Comparison of ENCODE assay signal across 35 mouse cellular contexts in genomic region chr11:73289621-73290020, GRCm38 (mm10). TPM values are rescaled to one million over a fixed set of nuclear protein-coding genes. Genes with fewer than 3 reads are reported as not detected.
DNase-seq lines count a peak whose midpoint lies in the region; ATAC-seq and TF ChIP-seq lines count a peak whose summit lies in the region.
"Had no signal": no experiment of that assay in that cellular context is flagged by ENCODE, and none has a peak within 500 bp of the region (broad histone marks: within the 10 kb centered on the region; RNA-seq: fewer than 3 reads in every experiment).

No protein-coding gene starts in this region.

- no peak for ATAC-seq in liver, postnatal 0 days
- ATAC-seq: forebrain, embryonic 14.5 days; forebrain, postnatal 0 days; hindbrain, postnatal 0 days; inflammation-experienced regulatory T-cells, adult 6 months; Patski had no signal

- WGBS in liver, adult 2 months, result 94% methylated on average over 1 of the region's 1 CpGs
- WGBS in liver, postnatal 0 days (ENCODE audit: insufficient replicate concordance), result 64% methylated on average over 1 of the region's 1 CpGs

- no peaks in the 10 kb centered on the region for H3K27me3 ChIP-seq in liver, adult 2 months (ENCODE audit: control insufficient read depth, insufficient read depth, low read length)
- H3K27me3 ChIP-seq in liver, postnatal 0 days (ENCODE audit: insufficient read depth, low read length), result no peaks in the 10 kb centered on the region
- H3K27me3 ChIP-seq: embryonic facial prominence, embryonic 12.5 days; embryonic facial prominence, embryonic 15.5 days; heart, embryonic 13.5 days; Patski had no signal

- no peak overlapping the region for H3K4me2 ChIP-seq in liver, postnatal 0 days (ENCODE audit: low read depth, low read length)
- H3K4me2 ChIP-seq: embryonic facial prominence, embryonic 12.5 days; embryonic facial prominence, embryonic 15.5 days; heart, embryonic 13.5 days; hindbrain, embryonic 14.5 days had no signal

- TF ChIP-seq EP300 in liver, postnatal 0 days (IDR thresholded peaks at IDR 0.05; ENCODE audit: low read depth), result no peak

- no peak for TF ChIP-seq CTCF in layer of hippocampus, adult 2 months (conservative IDR thresholded peaks at IDR 0.05)
- no peak for TF ChIP-seq CTCF in liver, adult 2 months (IDR thresholded peaks at IDR 0.05; ENCODE audit: low read depth, low read length)
- TF ChIP-seq CTCF in liver, postnatal 0 days (IDR thresholded peaks at IDR 0.05; ENCODE audit: low read depth), result no peak

- H3K4me3 ChIP-seq in layer of hippocampus, adult 2 months, result no peak overlapping the region
- no peak overlapping the region for H3K4me3 ChIP-seq in liver, adult 2 months (ENCODE audit: insufficient read depth, low read depth, low read length)
- no peak overlapping the region for H3K4me3 ChIP-seq in liver, postnatal 0 days (ENCODE audit: low read depth, low read length)
- no peak overlapping the region for H3K4me3 ChIP-seq in brown adipose tissue, adult 24 weeks (ENCODE audit: insufficient read depth, low read depth, low read length)
- H3K4me3 ChIP-seq: embryonic facial prominence, embryonic 12.5 days; embryonic facial prominence, embryonic 15.5 days; gastrocnemius, adult 2 months; heart, embryonic 13.5 days had no signal

- H3K79me2 ChIP-seq in liver, adult 2 months (ENCODE audit: control insufficient read depth, insufficient read depth, low read length), result no peaks in the 10 kb centered on the region

- H3K36me3 ChIP-seq in liver, adult 2 months (ENCODE audit: control insufficient read depth, insufficient read depth, low read length), result no peaks in the 10 kb centered on the region
- no peaks in the 10 kb centered on the region for H3K36me3 ChIP-seq in liver, postnatal 0 days (replicated peaks; ENCODE audit: insufficient read depth, low read length)
- H3K36me3 ChIP-seq: embryonic facial prominence, embryonic 12.5 days; embryonic facial prominence, embryonic 15.5 days; G1E; heart, embryonic 13.5 days had no signal

- DNase-seq in layer of hippocampus, adult 2 months (ENCODE audit: low spot score in 2 of 2), result no peak
- DNase-seq in layer of hippocampus, postnatal 10 days (ENCODE audit: low spot score in 2 of 2), result no peak
- DNase-seq in liver, adult 2 months (ENCODE audit: extremely low read depth, low read depth, low spot score), result peak; percentile 17
- no peak for DNase-seq in liver, postnatal 0 days
- peak; percentile 91 for DNase-seq in adipocyte (ENCODE audit: low spot score)
- DNase-seq in ovary, adult 18-20 months (ENCODE audit: low spot score), result no peak
- DNase-seq: adrenal gland, adult 2 months; adrenal gland, postnatal 14 days; B cell, adult 2 months; cerebellum, adult 11 months; cerebellum, adult 2 months; cerebellum, adult 9-11 months; cerebellum, postnatal 36 days; forebrain, postnatal 0 days; gastrocnemius, adult 2 months; gastrocnemius, postnatal 14 days; heart, adult 18-20 months; heart, postnatal 14 days; heart, postnatal 4 days had no signal

- no peaks in the 10 kb centered on the region for H3K9me3 ChIP-seq in liver, postnatal 0 days (ENCODE audit: low read length)
- H3K9me3 ChIP-seq: embryonic facial prominence, embryonic 12.5 days; embryonic facial prominence, embryonic 15.5 days; G1E; heart, embryonic 13.5 days had no signal

- TF ChIP-seq POLR2A in liver, adult 2 months (IDR thresholded peaks at IDR 0.05; ENCODE audit: extremely low read depth, insufficient read depth, low read length), result no peak

- peak overlapping the region; percentile 39; the same call in 1 of the 2 replicates for H3K27ac ChIP-seq in layer of hippocampus, adult 2 months
- H3K27ac ChIP-seq in liver, adult 2 months (replicated peaks; ENCODE audit: insufficient read depth, low read depth, low read length), result no peak overlapping the region
- no peak overlapping the region for H3K27ac ChIP-seq in liver, postnatal 0 days (ENCODE audit: low read depth)
- peak overlapping the region; percentile 89 for H3K27ac ChIP-seq in brown adipose tissue, adult 24 weeks (replicated peaks; ENCODE audit: low read depth, low read length)
- H3K27ac ChIP-seq: embryonic facial prominence, embryonic 12.5 days; embryonic facial prominence, embryonic 15.5 days; gastrocnemius, adult 2 months; heart, embryonic 13.5 days; hindbrain, embryonic 14.5 days; hindbrain, postnatal 0 days had no signal

- no peaks in the 10 kb centered on the region for H3K4me1 ChIP-seq in liver, adult 2 months (ENCODE audit: control insufficient read depth, insufficient read depth, low read length)
- no peaks in the 10 kb centered on the region for H3K4me1 ChIP-seq in liver, postnatal 0 days (ENCODE audit: insufficient read depth)
- H3K4me1 ChIP-seq in brown adipose tissue, adult 24 weeks (ENCODE audit: control insufficient read depth, insufficient read depth, insufficient read length, low read length), result peaks cover 13% of the 10 kb centered on the region
- H3K4me1 ChIP-seq: embryonic facial prominence, embryonic 12.5 days; embryonic facial prominence, embryonic 15.5 days had no signal

- H3K9ac ChIP-seq in liver, adult 2 months (ENCODE audit: low read depth, low read length), result no peak overlapping the region
- H3K9ac ChIP-seq in liver, postnatal 0 days (replicated peaks), result no peak overlapping the region
- H3K9ac ChIP-seq: embryonic facial prominence, embryonic 12.5 days; embryonic facial prominence, embryonic 15.5 days; forebrain, postnatal 0 days; heart, embryonic 13.5 days; hindbrain, embryonic 14.5 days had no signal

RNA-seq across cellular contexts. Expression of gene Trpv3, which starts 22.4 kb away (rescaled TPM):
- under 1 TPM; 0.54 to 0.59 TPM for total RNA-seq in layer of hippocampus, adult 2 months (2021)
- total RNA-seq in layer of hippocampus, postnatal 10 days (2021), result under 1 TPM; 0.32 to 0.42 TPM
- under 0.01 TPM in 2 replicates for total RNA-seq in liver, adult 2 months (2014; rRNA removed)
- polyA plus RNA-seq in liver, adult 2 months (2012; rRNA removed), result 0.01 TPM in 2 replicates
- polyA plus RNA-seq in liver, postnatal 0 days (2015; fragmentation: Nextera tagmentation; extraction: Ambion mirVana), result 0.02 and 0.05 TPM in 2 replicates
- polyA plus RNA-seq in brown adipose tissue, adult 24 weeks (2012; ENCODE audit: insufficient read depth, insufficient read length, missing spikeins), result not detected in 2 replicates
- total RNA-seq: CH12.LX; gastrocnemius, adult 2 months; heart, adult 18-20 months had no signal
- polyA plus RNA-seq: forebrain, embryonic 11.5 days; forebrain, embryonic 14.5 days; G1E; heart, embryonic 13.5 days; inflammation-experienced regulatory T-cells, adult 6 months had no signal

RNA-seq across cellular contexts. Expression of gene Aspa, which starts 39.8 kb away (rescaled TPM):
- 10 to 100 TPM; 10.8 to 12.6 TPM for total RNA-seq in layer of hippocampus, adult 2 months (2021)
- total RNA-seq in layer of hippocampus, postnatal 10 days (2021), result 1 to 10 TPM; 2.5 to 3.7 TPM
- total RNA-seq in liver, adult 2 months (2014; rRNA removed), result 32.8 and 40.2 TPM in 2 replicates
- 3.2 and 4.2 TPM in 2 replicates for polyA plus RNA-seq in liver, adult 2 months (2012; rRNA removed)
- 9.1 and 10.2 TPM in 2 replicates for polyA plus RNA-seq in liver, postnatal 0 days (2015; fragmentation: Nextera tagmentation; extraction: Ambion mirVana)
- 163 and 192 TPM in 2 replicates for polyA plus RNA-seq in brown adipose tissue, adult 24 weeks (2012; ENCODE audit: insufficient read depth, insufficient read length, missing spikeins)
- total RNA-seq: CH12.LX had no signal
- polyA plus RNA-seq: G1E; inflammation-experienced regulatory T-cells, adult 6 months had no signal

RNA-seq across cellular contexts. Expression of gene Gm49340, which starts 39.9 kb away (rescaled TPM):
- not detected for total RNA-seq in layer of hippocampus, adult 2 months (2021)
- total RNA-seq in layer of hippocampus, postnatal 10 days (2021), result not detected
- 0.18 and 0.27 TPM in 2 replicates for total RNA-seq in liver, adult 2 months (2014; rRNA removed)
- polyA plus RNA-seq in liver, adult 2 months (2012; rRNA removed), result 0.23 TPM in 1 of 2 replicates, not detected in the other
- polyA plus RNA-seq in liver, postnatal 0 days (2015; fragmentation: Nextera tagmentation; extraction: Ambion mirVana), result 0.06 TPM in 1 of 2 replicates, not detected in the other
- polyA plus RNA-seq in brown adipose tissue, adult 24 weeks (2012; ENCODE audit: insufficient read depth, insufficient read length, missing spikeins), result 0.48 TPM in 1 of 2 replicates, not detected in the other
- total RNA-seq: adrenal gland, adult 2 months; adrenal gland, postnatal 14 days; CH12.LX; forebrain, postnatal 0 days; G1E; gastrocnemius, adult 2 months; gastrocnemius, postnatal 14 days; gastrocnemius, postnatal 4 days; heart, adult 18-20 months; heart, postnatal 14 days; heart, postnatal 4 days; hindbrain, postnatal 0 days had no signal
- polyA plus RNA-seq: adrenal gland, adult 2 months; cerebellum, adult 2 months; embryonic facial prominence, embryonic 12.5 days; embryonic facial prominence, embryonic 15.5 days; forebrain, embryonic 11.5 days; forebrain, embryonic 14.5 days; forebrain, postnatal 0 days; frontal cortex, adult 2 months; G1E; heart, embryonic 13.5 days; heart, embryonic 16.5 days; hindbrain, embryonic 11.5 days; hindbrain, embryonic 14.5 days; hindbrain, postnatal 0 days; inflammation-experienced regulatory T-cells, adult 6 months; Patski had no signal

RNA-seq across cellular contexts. Expression of gene Spata22, which starts 39.9 kb away (rescaled TPM):
- total RNA-seq in layer of hippocampus, adult 2 months (2021), result not detected
- not detected for total RNA-seq in layer of hippocampus, postnatal 10 days (2021)
- total RNA-seq in liver, adult 2 months (2014; rRNA removed), result 5.1 and 5.9 TPM in 2 replicates
- polyA plus RNA-seq in liver, adult 2 months (2012; rRNA removed), result 0.73 and 0.94 TPM in 2 replicates
- 3.1 and 3.9 TPM in 2 replicates for polyA plus RNA-seq in liver, postnatal 0 days (2015; fragmentation: Nextera tagmentation; extraction: Ambion mirVana)
- 8.6 and 10.5 TPM in 2 replicates for polyA plus RNA-seq in brown adipose tissue, adult 24 weeks (2012; ENCODE audit: insufficient read depth, insufficient read length, missing spikeins)
- total RNA-seq: CH12.LX; forebrain, postnatal 0 days; G1E; gastrocnemius, adult 2 months; gastrocnemius, postnatal 14 days; gastrocnemius, postnatal 4 days; heart, adult 18-20 months; heart, postnatal 14 days; heart, postnatal 4 days; hindbrain, postnatal 0 days had no signal
- polyA plus RNA-seq: adrenal gland, adult 2 months; embryonic facial prominence, embryonic 12.5 days; embryonic facial prominence, embryonic 15.5 days; forebrain, embryonic 11.5 days; forebrain, embryonic 14.5 days; G1E; heart, embryonic 13.5 days; heart, embryonic 16.5 days; hindbrain, embryonic 11.5 days; hindbrain, embryonic 14.5 days; inflammation-experienced regulatory T-cells, adult 6 months had no signal

RNA-seq across cellular contexts. Expression of gene Trpv1, which starts 55.5 kb away (rescaled TPM):
- not detected for total RNA-seq in layer of hippocampus, adult 2 months (2021)
- total RNA-seq in layer of hippocampus, postnatal 10 days (2021), result under 1 TPM; 0.09 to 0.25 TPM
- 0.18 and 0.20 TPM in 2 replicates for total RNA-seq in liver, adult 2 months (2014; rRNA removed)
- polyA plus RNA-seq in liver, adult 2 months (2012; rRNA removed), result 0.06 and 0.28 TPM in 2 replicates
- 0.07 TPM in 2 replicates for polyA plus RNA-seq in liver, postnatal 0 days (2015; fragmentation: Nextera tagmentation; extraction: Ambion mirVana)
- polyA plus RNA-seq in brown adipose tissue, adult 24 weeks (2012; ENCODE audit: insufficient read depth, insufficient read length, missing spikeins), result 0.33 and 0.75 TPM in 2 replicates
- total RNA-seq: adrenal gland, postnatal 14 days; G1E; heart, adult 18-20 months; heart, postnatal 4 days had no signal
- polyA plus RNA-seq: forebrain, embryonic 11.5 days; forebrain, embryonic 14.5 days; G1E; heart, embryonic 13.5 days; hindbrain, embryonic 11.5 days; inflammation-experienced regulatory T-cells, adult 6 months; Patski had no signal

Comparison
In these comparisons a context has a peak if more than half of its experiments do, and no peak if none do; other contexts are left out.
1. DNase-seq: peak in liver, adult 2 months (single experiment) and adipocyte (single experiment); none in layer of hippocampus, adult 2 months (0 of 2), layer of hippocampus, postnatal 10 days (0 of 2), liver, postnatal 0 days (single experiment) and ovary, adult 18-20 months (single experiment).
2. H3K27ac ChIP-seq: peak in layer of hippocampus, adult 2 months (single experiment) and brown adipose tissue, adult 24 weeks (single experiment); none in liver, adult 2 months (single experiment) and liver, postnatal 0 days (single experiment).